Mouse (Mus musculus) intestine, embryonic 14.5 days (tissue): Measurements from ENCODE around the gene Nt5c3. TPM values are rescaled to one million over a fixed set of nuclear protein-coding genes. Genes with fewer than 3 reads are reported as not detected.
A peak's percentile ranks its signal among the peaks of the same experiment; 100 is the strongest.
"Not testable (repeated sequence)": the region's sequence is repeated elsewhere in the genome, so short reads cannot be mapped to it uniquely, and the experiment has no call there.

Source experiments
- ATAC-seq: fragments of 200-750 bp; cut with Nextera tagmentation; replicated peaks from 2 replicates; pipeline ENCODE4 v1.8.0; 2017; ENCODE audit warnings: low read depth, moderate number of reproducible peaks, moderate TSS enrichment, moderate library complexity; ENCODE audit not compliant: low FRiP score, low TSS enrichment
- DNase-seq: peaks from one replicate; pipeline ENCODE4 v3.0.0-alpha.2; 2018; ENCODE audit warnings: low spot score
- H3K27ac ChIP-seq: fragments of 300-500 bp; sonication (generic); 2 replicates; pipeline ENCODE4 v1.5.1; 2014; ENCODE audit warnings: low read depth, mild to moderate bottlenecking, control low read depth
- H3K27me3 ChIP-seq: fragments of 300-500 bp; sonication (generic); replicated peaks from 2 replicates; pipeline ENCODE4 v1.6.1; 2014; ENCODE audit warnings: low read length, control low read depth; ENCODE audit not compliant: control insufficient read depth, insufficient read depth
- H3K36me3 ChIP-seq: fragments of 300-500 bp; sonication (generic); 2 replicates; pipeline ENCODE4 v1.6.1; 2014; ENCODE audit warnings: low read length, control low read depth; ENCODE audit not compliant: control insufficient read depth, insufficient read depth
- H3K4me1 ChIP-seq: fragments of 300-500 bp; sonication (generic); replicated peaks from 2 replicates; pipeline ENCODE4 v1.6.1; 2014; ENCODE audit warnings: low read length, control low read depth, mixed read lengths; ENCODE audit not compliant: control insufficient read depth, insufficient read depth
- H3K4me2 ChIP-seq: fragments of 300-500 bp; sonication (generic); 2 replicates; pipeline ENCODE4 v1.6.1; 2014; ENCODE audit warnings: low read length
- H3K4me3 ChIP-seq: fragments of 300-500 bp; sonication (generic); 2 replicates; pipeline ENCODE4 v1.5.1; 2014; ENCODE audit warnings: low read depth, low read length, control low read depth, mixed read lengths
- H3K9ac ChIP-seq: fragments of 300-500 bp; sonication (generic); 2 replicates; pipeline ENCODE4 v1.6.1; 2014; ENCODE audit warnings: mild to moderate bottlenecking, low read length
- H3K9me3 ChIP-seq: fragments of 300-500 bp; sonication (generic); 2 replicates; pipeline ENCODE4 v1.6.1; 2016; ENCODE audit warnings: low read length, control low read depth; ENCODE audit not compliant: control insufficient read depth
- WGBS: fragments of 180-500 bp; shearing (Covaris S2); extraction: QIAGEN DNeasy Blood & Tissue Kit; methylation state at CpG from one replicate; pipeline ENCODE4 v1.1.7; 2014; 5-methylcytosine and 5-hydroxymethylcytosine counted together
- polyA plus RNA-seq: library from polyadenylated mRNA; unstranded; fragments of >200 nt; fragmentation: Nextera tagmentation; extraction: Ambion mirVana; gene quantifications from 2 replicates; pipeline ENCODE4 v1.2.1, GENCODE M21; 2014

Nt5c3 gene
- polyA plus RNA-seq, 1 experiment from 2014 or later = 69.1 TPM

DNA sequence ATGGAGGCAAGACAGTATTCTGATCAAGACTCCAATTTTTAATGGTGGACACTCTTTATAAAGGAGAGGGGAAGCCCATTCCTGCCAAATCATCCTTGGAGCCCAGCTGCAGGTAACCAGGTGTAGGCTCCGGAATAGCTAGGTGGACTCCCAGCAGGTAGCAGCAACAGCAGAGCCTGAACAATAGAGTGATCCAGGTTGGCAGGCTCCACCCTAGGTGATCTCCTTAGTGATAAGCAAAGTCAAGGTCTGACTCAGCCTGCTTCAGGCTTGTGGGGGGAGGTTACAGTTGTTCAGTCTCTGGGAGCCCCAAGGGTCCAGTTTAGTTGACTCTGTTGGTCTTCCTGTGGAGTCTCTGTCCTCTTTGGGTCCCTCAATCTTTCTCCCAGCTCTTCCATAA, 56.8 kb downstream of the Nt5c3 start:
- not testable (repeated sequence) for H3K9me3 ChIP-seq, H3K27ac ChIP-seq, H3K4me1 ChIP-seq, H3K4me3 ChIP-seq, ATAC-seq, DNase-seq, H3K9ac ChIP-seq, H3K4me2 ChIP-seq, H3K27me3 ChIP-seq
- WGBS = 78% methylated on average over 1 of the region's 1 CpGs
- H3K36me3 ChIP-seq = peaks cover 37% of the 10 kb centered on the region

- Histone ChIP-seq H3K36me3 (peaks cover 32% of the 10 kb centered on the region), H3K4me2 (no peak overlapping the region), H3K9me3 (no peaks in the 10 kb centered on the region), H3K27me3 (no peaks in the 10 kb centered on the region), H3K4me1 (no peaks in the 10 kb centered on the region), H3K4me3 (no peak overlapping the region), H3K27ac (no peak overlapping the region), H3K9ac (no peak overlapping the region)
- 91% methylated on average over 8 of the region's 8 CpGs for WGBS
- ATAC-seq (no peak; the same call in 1 of the 2 replicates), DNase-seq (no peak)
These were observed 63.4 kb downstream of the Nt5c3 start for GRCm38 (mm10) chr6:56860205-56860848.

- H3K9me3 ChIP-seq = no peaks in the 10 kb centered on the region
- ATAC-seq (no peak), DNase-seq (no peak)
- no peak overlapping the region for H3K9ac ChIP-seq
- no peaks in the 10 kb centered on the region for H3K4me1 ChIP-seq
- H3K36me3 ChIP-seq = peaks cover 46% of the 10 kb centered on the region
- no peak overlapping the region for H3K27ac ChIP-seq
- 85% methylated on average over 5 of the region's 5 CpGs for WGBS
- H3K4me2 ChIP-seq = no peak overlapping the region
- H3K4me3 ChIP-seq = no peak overlapping the region
- H3K27me3 ChIP-seq = no peaks in the 10 kb centered on the region
These were observed 67.0 kb downstream of the Nt5c3 start for GRCm38 (mm10) chr6:56856748-56857147.

GRCm38 (mm10) chr6:56854803-56855202, 68.9 kb downstream of the Nt5c3 start:
- no peak overlapping the region for H3K4me2 ChIP-seq
- H3K4me1 ChIP-seq = no peaks in the 10 kb centered on the region
- ATAC-seq (no peak), DNase-seq (no peak)
- H3K9ac ChIP-seq = no peak overlapping the region
- peaks cover 47% of the 10 kb centered on the region for H3K36me3 ChIP-seq
- no peak overlapping the region for H3K4me3 ChIP-seq
- WGBS = 94% methylated on average over 8 of the region's 8 CpGs
- H3K27ac ChIP-seq = no peak overlapping the region
- no peaks in the 10 kb centered on the region for H3K9me3 ChIP-seq
- H3K27me3 ChIP-seq = no peaks in the 10 kb centered on the region

- DNase-seq (no peak), ATAC-seq (no peak)
- Histone ChIP-seq H3K4me3 (no peak overlapping the region), H3K4me2 (no peak overlapping the region), H3K27me3 (no peaks in the 10 kb centered on the region), H3K9ac (no peak overlapping the region), H3K27ac (no peak overlapping the region), H3K9me3 (no peaks in the 10 kb centered on the region), H3K36me3 (peaks cover 37% of the 10 kb centered on the region), H3K4me1 (no peaks in the 10 kb centered on the region)
- 73% methylated on average over 7 of the region's 7 CpGs for WGBS
These were observed 73.4 kb downstream of the Nt5c3 start for GRCm38 (mm10) chr6:56850315-56850714.

DNA sequence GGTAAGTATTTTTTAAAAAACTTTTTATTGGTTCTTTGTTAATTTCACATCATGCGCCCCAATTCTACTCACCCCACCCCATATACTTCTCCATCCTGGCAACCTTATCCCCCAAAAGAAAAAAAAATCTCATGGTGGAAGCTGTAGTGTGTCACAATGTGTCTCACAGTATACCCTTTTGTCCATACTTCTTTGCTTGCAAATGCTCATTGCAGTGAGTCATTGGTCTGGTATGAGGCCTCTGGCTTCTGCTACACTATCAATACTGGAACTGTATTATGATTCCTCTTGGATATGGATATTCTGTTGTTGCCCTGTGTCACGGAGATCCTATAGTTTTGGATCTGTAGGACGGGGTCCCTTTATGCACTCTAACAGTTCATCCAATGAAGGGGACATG, 74.8 kb downstream of the Nt5c3 start:
- WGBS = 93% methylated on average over 3 of the region's 3 CpGs
- no peaks in the 10 kb centered on the region for H3K27me3 ChIP-seq
- no peak overlapping the region for H3K4me3 ChIP-seq
- no peak overlapping the region for H3K4me2 ChIP-seq
- no peaks in the 10 kb centered on the region for H3K4me1 ChIP-seq
- ATAC-seq (no peak), DNase-seq (no peak)
- H3K9ac ChIP-seq = no peak overlapping the region
- peaks cover 32% of the 10 kb centered on the region for H3K36me3 ChIP-seq
- H3K9me3 ChIP-seq = no peaks in the 10 kb centered on the region
- H3K27ac ChIP-seq = no peak overlapping the region

DNA sequence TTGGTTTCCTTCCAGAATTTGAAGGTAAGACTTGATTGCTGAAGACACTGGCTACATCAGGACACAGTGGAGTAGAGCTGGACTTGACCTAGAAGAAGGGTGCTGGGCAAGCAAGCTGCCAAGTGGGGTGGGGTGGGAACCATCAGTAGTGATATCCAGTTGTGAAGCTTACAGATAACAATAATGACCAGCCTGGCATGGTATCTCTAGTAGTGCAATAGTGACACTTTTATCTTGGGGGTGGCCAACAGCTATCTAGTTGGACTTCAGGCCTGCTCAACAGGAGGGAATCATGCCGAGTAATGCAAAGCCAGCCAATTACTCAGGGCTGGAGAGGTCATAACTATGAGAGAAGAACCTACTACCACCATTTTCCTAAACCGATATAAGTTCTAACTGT, 79.4 kb downstream of the Nt5c3 start:
- DNase-seq (no peak), ATAC-seq (no peak)
- Histone ChIP-seq H3K27me3 (no peaks in the 10 kb centered on the region), H3K9me3 (no peaks in the 10 kb centered on the region), H3K9ac (no peak overlapping the region), H3K36me3 (0 out of 2 replicates have a peak, but pooled peaks cover 8% of the 10 kb centered on the region), H3K27ac (no peak overlapping the region), H3K4me1 (no peaks in the 10 kb centered on the region), H3K4me2 (no peak overlapping the region), H3K4me3 (no peak overlapping the region)
- 95% methylated on average over 2 of the region's 2 CpGs for WGBS

DNA sequence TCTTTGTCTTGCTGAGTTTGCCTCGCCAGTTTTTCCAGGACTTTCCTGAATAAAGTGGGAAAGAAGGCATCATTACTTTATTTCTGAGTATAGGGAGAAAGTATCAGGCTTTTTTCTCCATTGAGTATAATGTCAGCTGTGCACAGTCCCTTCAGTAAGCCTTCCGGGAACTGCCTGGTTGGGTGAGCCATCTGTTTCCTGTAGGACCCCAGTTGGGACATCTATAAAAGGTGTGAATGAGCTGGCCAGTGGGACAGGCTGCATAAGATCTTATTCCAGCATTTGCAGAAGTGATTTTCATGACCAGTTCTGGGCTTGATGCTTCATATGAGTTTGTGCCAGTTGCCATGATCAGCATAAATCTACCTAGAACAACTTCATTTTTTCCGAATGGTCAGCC, 80.5 kb downstream of the Nt5c3 start:
- H3K4me3 ChIP-seq = no peak overlapping the region
- WGBS = 87% methylated on average over 3 of the region's 3 CpGs
- ATAC-seq = no peak
- no peak for DNase-seq
- no peak overlapping the region for H3K4me2 ChIP-seq
- H3K36me3 ChIP-seq = 0 out of 2 replicates have a peak, but pooled peaks cover 8% of the 10 kb centered on the region
- H3K9me3 ChIP-seq = no peaks in the 10 kb centered on the region
- H3K27me3 ChIP-seq = no peaks in the 10 kb centered on the region
- no peaks in the 10 kb centered on the region for H3K4me1 ChIP-seq
- H3K27ac ChIP-seq = no peak overlapping the region
- no peak overlapping the region for H3K9ac ChIP-seq

- no peaks in the 10 kb centered on the region for H3K27me3 ChIP-seq
- peaks cover 22% of the 10 kb centered on the region for H3K36me3 ChIP-seq
- no peak overlapping the region for H3K9ac ChIP-seq
- no peak overlapping the region for H3K27ac ChIP-seq
- no peaks in the 10 kb centered on the region for H3K4me1 ChIP-seq
- H3K4me2 ChIP-seq = no peak overlapping the region
- H3K9me3 ChIP-seq = no peaks in the 10 kb centered on the region
- ATAC-seq (no peak), DNase-seq (peak; percentile 9)
- 87% methylated on average over 3 of the region's 3 CpGs for WGBS
- no peak overlapping the region for H3K4me3 ChIP-seq
These were observed 86.1 kb downstream of the Nt5c3 start for GRCm38 (mm10) chr6:56837621-56838020.
